Mouse (Mus musculus) NIH3T3 (cell line): ENCODE data around the gene Arhgef17.
"Not testable (repeated sequence)": the region's sequence is repeated elsewhere in the genome, so short reads cannot be mapped to it uniquely, and the experiment has no call there.

ENCODE experiments used
- DNase-seq: peaks from one replicate; pipeline ENCODE4 v3.0.0-alpha.2; 2012; ENCODE audit warnings: low read depth

Arhgef17 gene

GRCm38 (mm10) chr7:100846033-100846432, 85.9 kb downstream of the Arhgef17 start:
- DNase-seq = not testable (repeated sequence)

GRCm38 (mm10) chr7:100845412-100845811, 86.5 kb downstream of the Arhgef17 start:
- DNase-seq = no peak

GRCm38 (mm10) chr7:100845026-100845400, 86.9 kb downstream of the Arhgef17 start:
- DNase-seq = no peak

GRCm38 (mm10) chr7:100844385-100845025, 87.4 kb downstream of the Arhgef17 start:
- DNase-seq = no peak

GRCm38 (mm10) chr7:100843866-100844265, 88.0 kb downstream of the Arhgef17 start:
- DNase-seq = no peak

- DNase-seq = no peak
Observed at GRCm38 (mm10) chr7:100842175-100842574, 89.7 kb downstream of the Arhgef17 start.

- no peak for DNase-seq
Observed at GRCm38 (mm10) chr7:100841608-100842007, 90.3 kb downstream of the Arhgef17 start.

GRCm38 (mm10) chr7:100840906-100841305, 91.0 kb downstream of the Arhgef17 start:
- DNase-seq = no peak

- peak; percentile 66 for DNase-seq
Observed at GRCm38 (mm10) chr7:100839632-100840402, 92.1 kb downstream of the Arhgef17 start.

GRCm38 (mm10) chr7:100837701-100838100, 94.2 kb downstream of the Arhgef17 start:
- DNase-seq = no peak

- no peak for DNase-seq
Observed at GRCm38 (mm10) chr7:100836657-100837056, 95.2 kb downstream of the Arhgef17 start.

GRCm38 (mm10) chr7:100835711-100836110, 96.2 kb downstream of the Arhgef17 start:
- no peak for DNase-seq

GRCm38 (mm10) chr7:100835168-100835567, 96.7 kb downstream of the Arhgef17 start:
- no peak for DNase-seq

- DNase-seq = no peak
Observed at GRCm38 (mm10) chr7:100833859-100834258, 98.0 kb downstream of the Arhgef17 start.

- DNase-seq = no peak
Observed at GRCm38 (mm10) chr7:100828549-100828948, 103.4 kb downstream of the Arhgef17 start.

GRCm38 (mm10) chr7:100824661-100825060, 107.2 kb downstream of the Arhgef17 start:
- DNase-seq = no peak
